Mouse (Mus musculus) megakaryocyte, embryonic 14.5 days (primary cell): ENCODE results near the gene Rnf24. TPM values are rescaled to one million over a fixed set of nuclear protein-coding genes. Genes with fewer than 3 reads are reported as not detected.
A peak's percentile ranks its signal among the peaks of the same experiment; 100 is the strongest.

Experiments used
- H3K27me3 ChIP-seq: replicated peaks from 2 replicates; pipeline ENCODE3; 2012; ENCODE audit warnings: inconsistent platforms
- H3K36me3 ChIP-seq: replicated peaks from 2 replicates; pipeline ENCODE3; 2012; ENCODE audit warnings: low read length, inconsistent platforms, mixed read lengths
- H3K4me1 ChIP-seq: 2 replicates; pipeline ENCODE4 v1.6.1; 2012; ENCODE audit warnings: inconsistent platforms
- H3K4me3 ChIP-seq: replicated peaks from 2 replicates; pipeline ENCODE3; 2012; ENCODE audit warnings: moderate library complexity, mild to moderate bottlenecking, inconsistent platforms
- H3K9me3 ChIP-seq: 2 replicates; pipeline ENCODE4 v1.6.1; 2012; ENCODE audit warnings: inconsistent platforms
- FLI1 ChIP-seq: IDR thresholded peaks from 2 replicates; pipeline ENCODE4 v1.6.1; 2012; ENCODE audit warnings: low read length, inconsistent platforms, mixed read lengths
- GATA1 ChIP-seq: IDR thresholded peaks from 3 replicates; pipeline ENCODE4 v1.6.1; 2012; ENCODE audit warnings: mixed read lengths, low read length, inconsistent platforms, borderline replicate concordance
- polyA plus RNA-seq: library from polyadenylated mRNA; stranded (reverse); fragments of >175 nt; gene quantifications from 2 replicates; pipeline ENCODE4 v1.2.3, GENCODE M21; 2012; ENCODE audit warnings: low replicate concordance; ENCODE audit not compliant: insufficient read depth

Rnf24 gene
- polyA plus RNA-seq, 1 experiment: 0.15 TPM

DNA sequence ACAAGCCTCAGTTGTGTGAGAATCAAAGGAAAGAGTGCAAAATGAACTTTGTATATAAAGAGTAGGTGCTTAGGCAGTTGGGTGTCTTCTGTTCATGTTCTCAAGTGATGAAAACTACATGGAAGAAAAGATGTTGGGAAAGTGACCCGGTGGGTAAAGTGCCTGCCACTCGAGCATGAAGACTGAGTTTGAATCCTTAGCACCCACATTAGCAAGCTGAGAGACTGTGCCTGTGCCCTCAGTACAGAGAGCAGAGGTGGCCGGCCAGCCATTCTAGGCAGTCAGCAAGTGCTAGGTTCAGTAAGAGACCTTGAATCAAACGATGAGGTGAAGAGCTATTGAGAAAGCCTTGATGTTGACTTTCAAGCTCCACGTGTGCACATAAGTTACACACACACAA lies 76.0 kb downstream of the Rnf24 start:
- H3K27me3 ChIP-seq: no peaks in the 10 kb centered on the region
- H3K4me3 ChIP-seq: no peak overlapping the region
- peaks cover 45% of the 10 kb centered on the region for H3K4me1 ChIP-seq
- H3K9me3 ChIP-seq: no peaks in the 10 kb centered on the region
- peaks cover 87% of the 10 kb centered on the region for H3K36me3 ChIP-seq
- TF ChIP-seq GATA1: no peak
- no peak for TF ChIP-seq FLI1

DNA sequence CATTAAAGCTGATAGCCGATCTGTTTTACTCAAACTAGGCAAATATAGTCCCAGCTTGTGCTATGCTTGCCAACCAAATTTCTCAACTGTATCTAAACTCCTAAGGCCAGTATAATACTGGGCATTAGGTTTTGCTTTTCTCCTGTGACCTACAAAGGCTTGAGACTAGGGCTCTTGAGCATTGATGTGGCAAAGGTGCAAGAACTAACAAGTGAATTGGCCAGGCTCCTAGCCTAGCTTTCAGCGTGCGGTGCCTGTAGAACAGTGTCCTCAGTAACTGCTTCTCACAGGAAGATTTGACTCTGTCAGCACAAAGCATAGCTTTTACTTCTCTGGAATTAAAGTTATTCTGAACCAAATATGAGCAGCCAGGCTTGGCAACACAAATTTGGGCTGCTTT lies 77.2 kb downstream of the Rnf24 start:
- peaks cover 80% of the 10 kb centered on the region for H3K36me3 ChIP-seq
- TF ChIP-seq GATA1: no peak
- TF ChIP-seq FLI1: no peak
- H3K4me1 ChIP-seq: peaks cover 44% of the 10 kb centered on the region
- H3K4me3 ChIP-seq: no peak overlapping the region
- H3K27me3 ChIP-seq: no peaks in the 10 kb centered on the region
- H3K9me3 ChIP-seq: no peaks in the 10 kb centered on the region

DNA sequence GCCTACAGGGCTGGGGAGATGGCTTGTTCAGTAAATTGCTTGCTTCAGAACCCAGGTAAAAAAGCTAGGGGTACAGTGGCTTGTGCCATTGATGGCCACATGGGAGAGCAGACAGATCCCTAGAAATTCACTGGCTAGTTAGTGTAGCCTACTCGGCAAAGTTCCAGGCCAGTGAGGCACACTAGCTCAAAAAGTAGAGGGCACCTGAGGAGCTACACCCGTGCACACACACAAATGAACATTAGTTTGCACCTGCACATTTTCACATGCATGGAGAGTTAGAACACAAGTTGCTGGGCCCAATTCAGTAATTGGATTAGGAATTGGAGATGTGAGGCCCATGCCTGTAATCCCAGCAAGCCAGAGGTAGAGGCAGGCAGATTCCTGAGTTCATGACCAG lies 87.6 kb downstream of the Rnf24 start:
- H3K9me3 ChIP-seq: no peaks in the 10 kb centered on the region
- H3K4me1 ChIP-seq: peaks cover 62% of the 10 kb centered on the region
- peaks cover 33% of the 10 kb centered on the region for H3K36me3 ChIP-seq
- peak overlapping the region; percentile 59 for H3K4me3 ChIP-seq
- no peak for TF ChIP-seq FLI1
- TF ChIP-seq GATA1: no peak
- no peaks in the 10 kb centered on the region for H3K27me3 ChIP-seq

DNA sequence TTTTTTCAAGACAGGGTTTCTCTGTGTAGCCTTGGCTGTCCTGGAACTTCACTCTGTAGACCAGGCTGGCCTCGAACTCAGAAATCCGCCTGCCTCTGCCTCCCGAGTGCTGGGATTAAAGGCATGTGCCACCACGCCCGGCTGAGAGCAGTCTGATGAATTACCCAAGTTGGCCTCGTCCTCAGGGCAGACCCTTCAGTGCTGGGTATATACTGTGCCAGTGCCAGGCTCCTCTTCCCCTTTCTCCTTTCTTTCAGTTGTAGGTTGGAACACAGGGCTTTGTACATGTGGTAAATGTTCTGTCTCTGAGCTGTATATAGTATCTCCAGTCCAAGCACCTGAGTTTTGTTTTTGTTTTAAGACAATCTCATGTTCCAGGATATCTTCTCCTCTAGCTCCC lies 88.7 kb downstream of the Rnf24 start:
- Histone ChIP-seq H3K36me3 (peaks cover 26% of the 10 kb centered on the region), H3K4me3 (peak overlapping the region; percentile 88), H3K9me3 (no peaks in the 10 kb centered on the region), H3K27me3 (no peaks in the 10 kb centered on the region), H3K4me1 (peaks cover 63% of the 10 kb centered on the region)
- no peak for TF ChIP-seq GATA1

DNA sequence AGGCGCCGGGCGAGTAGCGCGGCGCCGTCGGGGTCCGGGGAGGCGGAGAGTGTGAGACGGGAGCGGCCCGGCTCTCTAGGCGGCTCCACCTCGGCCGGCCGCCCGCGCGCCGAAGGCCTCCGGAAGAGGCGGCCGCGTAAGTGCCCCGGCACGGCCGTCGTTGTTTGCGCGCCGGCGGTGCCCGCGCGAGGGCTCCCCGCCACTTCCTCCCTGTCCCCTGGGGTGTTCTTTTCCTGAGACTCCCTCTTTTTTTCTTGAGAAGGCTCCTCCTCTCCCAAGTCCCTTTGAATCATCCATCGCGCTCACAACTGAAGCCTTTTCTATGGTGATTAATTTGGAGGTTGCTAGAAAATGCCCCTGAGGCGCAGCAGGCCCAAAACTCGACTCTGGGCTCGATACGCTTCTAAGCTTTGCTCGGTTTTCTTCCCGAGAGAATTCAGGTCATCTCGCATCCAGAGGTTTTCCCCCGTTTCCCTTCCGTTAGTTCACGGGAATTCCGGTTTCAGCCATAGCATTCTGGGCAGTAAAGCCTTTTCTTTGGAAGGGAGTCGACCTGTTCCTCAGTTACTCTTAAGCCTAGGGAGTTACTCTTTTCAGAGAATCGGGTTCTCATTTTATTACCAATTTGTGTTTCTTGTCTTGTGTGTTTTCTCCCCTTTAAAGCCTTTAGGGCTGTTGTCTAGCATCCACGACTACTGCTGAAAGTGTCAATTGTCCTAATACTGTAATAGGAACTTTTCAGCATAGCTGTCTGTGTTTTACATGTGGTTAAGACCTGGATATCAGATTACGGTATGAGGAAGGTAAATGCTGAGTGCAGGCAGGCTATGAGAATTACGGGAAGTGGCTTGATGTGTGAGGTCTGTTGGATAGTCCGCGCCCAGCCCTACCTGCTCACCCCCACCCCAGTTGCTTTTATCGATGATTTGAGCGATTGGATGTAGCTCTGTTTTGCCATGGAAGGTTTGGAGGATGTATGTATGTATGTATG lies 89.7 kb downstream of the Rnf24 start:
- peaks cover 64% of the 10 kb centered on the region for H3K4me1 ChIP-seq
- no peak for TF ChIP-seq GATA1
- no peaks in the 10 kb centered on the region for H3K9me3 ChIP-seq
- peak overlapping the region; percentile 95 for H3K4me3 ChIP-seq
- no peaks in the 10 kb centered on the region for H3K27me3 ChIP-seq
- H3K36me3 ChIP-seq: peaks cover 18% of the 10 kb centered on the region

DNA sequence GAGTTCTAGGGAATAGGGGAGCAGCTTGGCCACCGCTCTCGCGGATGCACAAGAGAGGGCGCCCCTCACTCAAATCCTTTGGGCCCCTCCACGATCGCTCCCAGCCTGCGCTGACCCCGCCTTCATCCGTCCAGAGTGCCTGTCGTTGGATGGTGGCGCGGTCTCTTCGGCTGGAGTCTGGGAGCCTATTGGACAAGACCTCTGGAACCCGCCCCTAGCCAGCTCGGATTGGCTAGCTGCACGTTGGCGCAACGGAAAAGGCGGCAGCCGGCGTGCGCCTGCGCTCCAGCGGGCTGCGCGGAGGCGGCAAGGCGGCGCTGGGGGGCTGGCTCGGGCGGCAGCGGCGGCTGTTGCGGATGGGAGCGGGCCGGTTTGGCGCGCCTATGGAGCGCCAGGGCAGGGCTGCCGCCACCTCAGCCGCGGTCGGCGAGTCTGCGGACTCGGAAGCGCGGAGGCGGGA lies 90.4 kb downstream of the Rnf24 start, which contains the start of gene Pank2:
Gene Pank2, plus strand, starts transcription at position 283 of the 460 bp plus-strand sequence.
- no peak for TF ChIP-seq FLI1
- TF ChIP-seq GATA1: no peak
- H3K36me3 ChIP-seq: peaks cover 14% of the 10 kb centered on the region
- no peaks in the 10 kb centered on the region for H3K27me3 ChIP-seq
- peak within 1 kb of the TSS; percentile 95 for H3K4me3 ChIP-seq
- H3K9me3 ChIP-seq: no peaks in the 10 kb centered on the region
- H3K4me1 ChIP-seq: peaks cover 64% of the 10 kb centered on the region

DNA sequence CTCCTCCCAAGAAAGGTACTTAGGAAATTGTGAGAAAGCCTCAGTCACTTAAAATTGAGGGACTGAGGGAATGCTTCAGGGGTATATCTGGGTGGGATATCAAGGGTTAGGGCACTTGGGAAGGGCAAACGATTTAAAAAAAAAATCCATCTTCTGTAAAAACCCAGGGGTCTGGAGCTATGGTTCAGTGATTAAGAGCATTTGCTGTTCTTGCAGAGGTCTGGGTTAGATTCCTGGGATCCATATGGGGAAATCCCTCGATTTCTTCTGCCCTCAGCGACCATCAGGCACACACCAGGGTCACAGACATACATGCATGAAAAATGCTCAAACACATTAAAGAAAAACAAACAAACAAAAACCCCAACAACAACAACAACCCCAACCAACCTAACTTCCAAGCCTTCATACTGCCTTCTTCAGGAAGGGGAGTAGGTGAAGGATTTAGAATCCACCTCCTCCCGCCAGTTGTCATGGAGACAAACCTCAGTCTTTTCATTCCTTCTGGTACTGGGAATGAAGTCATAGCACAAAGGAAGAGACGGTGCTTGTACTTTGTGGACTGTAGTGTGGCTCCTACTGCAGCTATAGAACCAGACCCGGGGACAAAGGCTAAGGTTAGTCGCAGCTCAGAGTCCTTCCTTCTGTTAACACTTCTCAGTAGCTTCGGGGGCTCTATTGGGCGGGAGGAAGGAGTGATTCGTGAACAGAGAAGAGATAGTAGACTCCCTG lies 91.0 kb downstream of the Rnf24 start:
- Histone ChIP-seq H3K4me1 (peaks cover 66% of the 10 kb centered on the region), H3K4me3 (peak overlapping the region; percentile 95), H3K27me3 (no peaks in the 10 kb centered on the region), H3K36me3 (peaks cover 11% of the 10 kb centered on the region), H3K9me3 (no peaks in the 10 kb centered on the region)
- TF ChIP-seq FLI1 (no peak), GATA1 (no peak)

DNA sequence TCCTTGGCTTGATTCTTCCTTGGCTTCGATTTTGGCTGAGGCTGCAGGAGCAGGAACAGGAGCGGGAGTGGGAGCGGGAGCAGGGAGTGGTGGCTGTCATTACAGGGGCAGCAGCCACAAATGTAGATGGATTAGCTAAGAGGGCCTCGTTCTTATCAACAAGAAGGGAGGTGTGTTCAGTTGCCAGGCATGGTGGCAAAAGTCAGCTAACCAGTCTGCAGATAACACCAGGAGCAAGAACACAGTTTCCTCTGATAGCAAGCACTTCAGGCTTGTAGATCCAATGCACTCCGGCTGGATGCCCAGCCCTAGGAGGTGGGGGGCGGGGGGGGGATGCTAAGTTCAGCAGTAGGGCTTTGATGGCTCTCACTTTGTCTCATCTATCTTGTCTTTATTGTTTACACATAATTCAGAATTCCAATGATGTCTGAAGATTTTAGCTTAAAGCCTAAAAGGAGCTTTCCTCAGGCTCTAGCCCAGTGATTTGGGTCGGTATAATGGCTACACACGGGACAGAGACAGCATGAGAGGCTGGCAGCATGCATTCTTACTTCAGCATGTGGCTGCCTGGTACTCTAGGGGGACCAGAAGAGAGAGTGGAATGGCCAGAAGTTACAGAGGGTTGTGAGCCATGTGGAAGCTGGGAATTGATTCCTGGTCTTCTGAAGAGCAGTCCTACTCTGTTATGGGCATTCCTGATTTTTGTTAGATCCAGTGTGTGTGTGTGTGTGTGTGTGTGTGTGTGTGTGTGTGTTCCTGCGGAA lies 92.0 kb downstream of the Rnf24 start:
- Histone ChIP-seq H3K4me3 (peak overlapping the region; percentile 46), H3K27me3 (no peaks in the 10 kb centered on the region), H3K4me1 (peaks cover 68% of the 10 kb centered on the region), H3K36me3 (peaks cover 8% of the 10 kb centered on the region), H3K9me3 (no peaks in the 10 kb centered on the region)
- TF ChIP-seq GATA1 (no peak), FLI1 (no peak)

DNA sequence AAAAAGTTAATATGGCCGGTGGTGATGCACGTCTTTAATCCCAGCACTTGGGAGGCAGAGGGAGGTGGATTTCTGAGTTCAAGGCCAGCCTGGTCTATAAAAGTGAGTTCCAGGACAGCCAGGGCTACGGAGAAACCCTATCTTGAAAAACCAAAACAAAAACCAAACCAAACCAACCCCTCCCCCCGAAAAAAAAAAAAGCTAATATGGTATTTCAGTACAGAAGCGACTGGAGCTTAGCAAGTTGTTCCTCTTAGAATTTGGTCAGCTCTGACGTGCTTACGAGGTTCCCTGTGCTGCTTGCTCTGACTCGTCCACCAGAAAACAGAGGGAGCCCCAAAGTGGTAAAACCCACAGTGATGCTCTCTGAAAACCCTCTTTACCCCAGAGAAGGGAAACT lies 94.0 kb downstream of the Rnf24 start:
- Histone ChIP-seq H3K27me3 (no peaks in the 10 kb centered on the region), H3K36me3 (no peaks in the 10 kb centered on the region), H3K4me1 (peaks cover 72% of the 10 kb centered on the region), H3K9me3 (no peaks in the 10 kb centered on the region), H3K4me3 (no peak overlapping the region)
- TF ChIP-seq FLI1 (no peak), GATA1 (no peak)

DNA sequence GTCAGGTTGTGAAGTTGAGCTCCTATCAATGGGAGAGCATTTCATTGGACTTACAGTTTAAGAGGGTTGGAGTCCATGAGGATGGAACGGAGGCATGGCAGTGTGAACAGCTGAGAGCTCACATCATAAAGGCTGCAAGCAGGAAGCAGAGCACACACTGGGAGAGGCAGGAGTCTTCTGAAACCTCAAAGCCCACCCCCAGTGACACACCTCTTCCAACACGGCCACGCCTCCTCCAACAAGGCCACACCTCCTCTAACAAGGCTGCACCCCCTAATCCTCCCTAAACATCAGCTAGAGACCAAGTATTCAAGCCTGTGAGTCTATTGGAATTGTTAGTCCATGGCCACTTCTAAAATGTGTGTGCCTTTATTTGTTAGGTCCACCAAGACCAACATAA lies 97.0 kb downstream of the Rnf24 start:
- peak overlapping the region; percentile 24 for H3K4me3 ChIP-seq
- TF ChIP-seq GATA1 (no peak), FLI1 (no peak)
- H3K9me3 ChIP-seq: no peaks in the 10 kb centered on the region
- H3K36me3 ChIP-seq: peaks cover 22% of the 10 kb centered on the region
- no peaks in the 10 kb centered on the region for H3K27me3 ChIP-seq
- H3K4me1 ChIP-seq: peaks cover 83% of the 10 kb centered on the region
